Mouse (Mus musculus) small intestine, adult 2 months (tissue): ENCODE measurements around the gene Ube2d2b. TPM values are rescaled to one million over a fixed set of nuclear protein-coding genes. Genes with fewer than 3 reads are reported as not detected.

ENCODE experiments used
- H3K27ac ChIP-seq: fragments of 200-500 bp; 2 replicates; pipeline ENCODE4 v1.5.1; 2012; ENCODE audit warnings: low read depth, low read length, control low read depth, inconsistent platforms; ENCODE audit not compliant: insufficient read depth
- H3K27me3 ChIP-seq: fragments of 200-500 bp; 2 replicates; pipeline ENCODE4 v1.6.1; 2012; ENCODE audit warnings: mild to moderate bottlenecking, moderate library complexity, low read length, inconsistent platforms; ENCODE audit not compliant: control insufficient read depth, insufficient read depth
- H3K36me3 ChIP-seq: fragments of 200-500 bp; 2 replicates; pipeline ENCODE4 v1.6.1; 2012; ENCODE audit warnings: mild to moderate bottlenecking, low read length, control low read depth, inconsistent platforms; ENCODE audit not compliant: control insufficient read depth, insufficient read depth
- H3K4me1 ChIP-seq: fragments of 200-500 bp; 2 replicates; pipeline ENCODE4 v1.6.1; 2012; ENCODE audit warnings: low read length, inconsistent platforms, mixed read lengths; ENCODE audit not compliant: control insufficient read depth, insufficient read depth, insufficient read length
- H3K4me3 ChIP-seq: fragments of 200-500 bp; 2 replicates; pipeline ENCODE4 v1.5.1; 2012; ENCODE audit warnings: low read depth, mild to moderate bottlenecking, control low read depth, inconsistent platforms, low read length, moderate library complexity
- CTCF ChIP-seq: fragments of 200-500 bp; IDR thresholded peaks from 2 replicates; pipeline ENCODE4 v1.5.1; 2012; ENCODE audit warnings: low read depth, mild to moderate bottlenecking, control low read depth, inconsistent platforms, low read length, moderate library complexity, mixed read lengths; ENCODE audit not compliant: insufficient replicate concordance, insufficient read length; ENCODE audit errors: extremely low read depth
- POLR2A ChIP-seq: fragments of 200-500 bp; IDR thresholded peaks from 2 replicates; pipeline ENCODE4 v1.6.1; 2012; ENCODE audit warnings: low read depth, mild to moderate bottlenecking, control low read depth, inconsistent platforms, low read length, moderate library complexity
- WGBS: fragments of 180-500 bp; shearing (Covaris S2); methylation state at CpG from one replicate; pipeline ENCODE4 v1.1.7; 2018; 5-methylcytosine and 5-hydroxymethylcytosine counted together
- polyA plus RNA-seq: library from polyadenylated mRNA; depleted of rRNA; stranded (reverse); fragments of >200 nt; gene quantifications from 2 replicates; pipeline ENCODE4 v1.2.3, GENCODE M21; 2012

The Ube2d2b gene
- polyA plus RNA-seq, 1 experiment = not detected

GRCm38 (mm10) chr5:107793927-107794326 lies 36.0 kb upstream of the Ube2d2b start:
- Histone ChIP-seq H3K36me3 (peaks cover 20% of the 10 kb centered on the region), H3K27ac (no peak overlapping the region), H3K4me1 (no peaks in the 10 kb centered on the region), H3K27me3 (no peaks in the 10 kb centered on the region), H3K4me3 (no peak overlapping the region)
- TF ChIP-seq CTCF (no peak), POLR2A (no peak)
- WGBS = 40% methylated on average over 2 of the region's 2 CpGs

DNA sequence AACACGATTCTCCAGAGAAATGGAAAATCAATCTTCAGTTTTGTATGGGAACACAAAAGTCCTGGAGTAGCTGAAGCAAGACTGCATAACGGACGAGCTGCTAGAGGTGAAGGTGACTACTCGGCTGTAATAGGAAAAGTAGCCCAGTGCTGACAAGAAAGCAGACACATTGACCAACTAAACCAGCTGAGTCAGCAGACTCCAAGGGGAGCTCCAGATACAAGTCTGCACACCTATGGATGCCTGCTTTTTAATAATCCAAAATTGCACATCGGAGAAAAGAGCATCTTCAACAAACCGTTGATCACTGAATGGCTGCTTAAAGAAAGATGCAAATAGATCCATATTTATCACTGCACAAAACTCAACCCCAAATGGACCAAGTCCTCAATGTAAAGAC lies 31.6 kb upstream of the Ube2d2b start:
- H3K27ac ChIP-seq = no peak overlapping the region
- 94% methylated on average over 6 of the region's 6 CpGs for WGBS
- no peak for TF ChIP-seq CTCF
- no peak for TF ChIP-seq POLR2A
- H3K27me3 ChIP-seq = no peaks in the 10 kb centered on the region
- H3K36me3 ChIP-seq = peaks cover 20% of the 10 kb centered on the region
- H3K4me3 ChIP-seq = no peak overlapping the region
- H3K4me1 ChIP-seq = no peaks in the 10 kb centered on the region

DNA sequence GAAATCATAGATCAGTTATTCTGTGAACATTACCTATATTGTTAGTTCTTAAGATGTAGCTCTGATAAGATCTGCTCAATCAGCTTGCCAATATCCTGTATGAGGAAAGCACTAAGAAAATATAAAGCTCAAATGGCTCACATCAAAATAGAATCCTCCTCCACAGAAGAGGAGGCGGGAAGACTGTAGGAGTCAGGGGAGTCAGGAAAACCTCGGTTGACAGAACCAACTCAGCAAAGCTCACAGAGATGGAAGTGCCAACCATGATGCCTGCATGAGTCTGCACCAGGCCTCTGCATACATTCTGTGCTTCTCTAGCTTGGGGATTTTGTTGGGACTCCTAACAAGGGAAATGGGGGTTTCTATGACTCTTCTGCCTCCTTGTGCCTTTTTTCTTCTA lies 28.7 kb upstream of the Ube2d2b start:
- H3K27ac ChIP-seq = no peak overlapping the region
- peaks cover 15% of the 10 kb centered on the region for H3K36me3 ChIP-seq
- TF ChIP-seq POLR2A = no peak
- TF ChIP-seq CTCF = no peak
- H3K4me1 ChIP-seq = no peaks in the 10 kb centered on the region
- no peak overlapping the region for H3K4me3 ChIP-seq
- H3K27me3 ChIP-seq = no peaks in the 10 kb centered on the region
- WGBS = 83% methylated on average over 2 of the region's 2 CpGs

DNA sequence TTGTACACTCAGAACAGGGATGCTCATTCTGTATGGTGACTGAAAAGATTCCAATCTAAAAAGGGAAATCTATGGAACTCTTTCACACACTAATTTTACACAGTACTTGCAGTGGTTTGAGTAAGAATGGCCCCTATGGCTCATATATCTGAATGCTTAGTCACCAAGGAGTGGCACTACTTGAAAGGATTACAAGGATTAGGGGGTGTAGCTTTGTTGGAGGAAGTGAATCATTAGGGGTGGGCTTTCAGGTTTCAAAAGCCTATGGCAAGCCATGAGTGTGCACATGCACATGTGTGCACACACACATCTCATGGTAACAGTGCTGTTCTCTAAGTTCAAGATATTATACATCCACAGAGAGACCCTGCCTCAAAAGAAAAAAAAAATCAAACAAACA lies 27.3 kb upstream of the Ube2d2b start:
- no peaks in the 10 kb centered on the region for H3K27me3 ChIP-seq

DNA sequence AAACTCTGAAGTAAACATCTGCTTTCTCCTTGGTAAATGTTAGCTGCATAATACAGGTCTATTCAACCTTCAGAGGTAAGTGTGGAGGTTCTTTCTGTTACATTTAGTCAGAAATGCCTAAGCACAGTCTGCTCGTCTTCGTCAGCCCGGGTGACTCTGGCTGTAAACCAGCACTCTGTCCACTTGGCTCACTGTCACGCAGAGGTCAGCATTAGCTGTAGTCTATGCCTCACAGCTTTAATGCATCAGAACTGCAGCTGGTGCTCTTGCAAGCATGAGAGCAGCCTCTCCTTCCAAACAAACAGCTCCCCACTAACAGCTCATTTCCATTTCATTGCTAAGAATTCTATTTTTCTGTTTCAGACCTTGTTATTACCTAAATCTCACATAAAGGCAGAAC lies 22.4 kb upstream of the Ube2d2b start:
- no peaks in the 10 kb centered on the region for H3K27me3 ChIP-seq
- peaks cover 13% of the 10 kb centered on the region for H3K36me3 ChIP-seq
- no peak overlapping the region for H3K27ac ChIP-seq
- 82% methylated on average over 4 of the region's 4 CpGs for WGBS
- TF ChIP-seq CTCF (no peak), POLR2A (no peak)
- no peak overlapping the region for H3K4me3 ChIP-seq
- no peaks in the 10 kb centered on the region for H3K4me1 ChIP-seq

More for the DNA sequence above, 27.3 kb upstream of the Ube2d2b start:
- Histone ChIP-seq H3K4me1 (no peaks in the 10 kb centered on the region), H3K27ac (no peak overlapping the region), H3K36me3 (peaks cover 10% of the 10 kb centered on the region), H3K4me3 (no peak overlapping the region)
- no peak for TF ChIP-seq POLR2A
- no peak for TF ChIP-seq CTCF

DNA sequence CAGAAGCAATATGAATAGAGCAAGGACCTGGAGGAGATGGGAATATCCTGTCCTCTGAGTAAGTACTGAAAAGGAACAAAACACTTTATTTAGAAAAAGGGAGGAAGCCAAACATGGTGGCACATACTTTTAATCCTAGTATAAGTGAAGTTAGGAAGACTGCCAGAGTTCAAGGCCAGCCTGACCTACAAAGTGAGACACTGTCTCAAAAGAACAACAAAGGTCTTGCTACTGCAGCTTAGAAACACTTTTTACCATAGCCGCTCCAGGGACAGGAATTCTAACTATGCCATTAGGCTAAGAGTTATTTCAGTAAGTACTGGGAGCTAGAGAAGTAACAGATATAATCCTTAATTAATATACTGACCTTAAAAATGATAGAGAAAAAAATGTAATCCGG lies 15.2 kb upstream of the Ube2d2b start:
- H3K4me3 ChIP-seq = no peak overlapping the region
- H3K4me1 ChIP-seq = no peaks in the 10 kb centered on the region
- 91% methylated on average over 2 of the region's 2 CpGs for WGBS
- no peak for TF ChIP-seq POLR2A
- no peak for TF ChIP-seq CTCF
- H3K36me3 ChIP-seq = peaks cover 32% of the 10 kb centered on the region
- no peaks in the 10 kb centered on the region for H3K27me3 ChIP-seq
- H3K27ac ChIP-seq = no peak overlapping the region

- Histone ChIP-seq H3K27ac (no peak overlapping the region), H3K36me3 (peaks cover 8% of the 10 kb centered on the region), H3K4me1 (no peaks in the 10 kb centered on the region), H3K27me3 (no peaks in the 10 kb centered on the region), H3K4me3 (no peak overlapping the region)
- WGBS = 16% methylated on average over 1 of the region's 1 CpGs
- TF ChIP-seq CTCF (no peak), POLR2A (no peak)
Observed at GRCm38 (mm10) chr5:107822521-107822920, 7.4 kb upstream of the Ube2d2b start.

- no peak for TF ChIP-seq POLR2A
- TF ChIP-seq CTCF = no peak
- WGBS = 69% methylated on average over 3 of the region's 3 CpGs
- H3K27me3 ChIP-seq = no peaks in the 10 kb centered on the region
- H3K36me3 ChIP-seq = no peaks in the 10 kb centered on the region
- no peaks in the 10 kb centered on the region; the same call in 1 of the 2 replicates for H3K4me1 ChIP-seq
- no peak overlapping the region for H3K4me3 ChIP-seq
- no peak overlapping the region for H3K27ac ChIP-seq
Observed at GRCm38 (mm10) chr5:107831351-107831750, 1.5 kb downstream of the Ube2d2b start.
